Mouse (Mus musculus): ENCODE results near the gene Gdf11. TPM values are rescaled to one million over a fixed set of nuclear protein-coding genes. Genes with fewer than 3 reads are reported as not detected.
A peak's percentile ranks its signal among the peaks of the same experiment; 100 is the strongest.

Gdf11 gene
- polyA plus RNA-seq, 1 experiment from 2014 or later, result 11.5 TPM

GRCm38 (mm10) chr10:128929638-128930378 lies 38.3 kb upstream of the Gdf11 start:
- 64% methylated on average over 7 of the region's 7 CpGs for WGBS
- H3K4me3 ChIP-seq, result no peak overlapping the region
- peaks cover 66% of the 10 kb centered on the region for H3K27me3 ChIP-seq
- ATAC-seq (ENCODE audit: low FRiP score), result no peak
- H3K4me2 ChIP-seq (replicated peaks), result no peak overlapping the region
- no peak overlapping the region for H3K9ac ChIP-seq
- H3K27ac ChIP-seq, result no peak overlapping the region
- H3K9me3 ChIP-seq (replicated peaks), result no peaks in the 10 kb centered on the region
- H3K36me3 ChIP-seq, result no peaks in the 10 kb centered on the region
- peaks cover 12% of the 10 kb centered on the region for H3K4me1 ChIP-seq

DNA sequence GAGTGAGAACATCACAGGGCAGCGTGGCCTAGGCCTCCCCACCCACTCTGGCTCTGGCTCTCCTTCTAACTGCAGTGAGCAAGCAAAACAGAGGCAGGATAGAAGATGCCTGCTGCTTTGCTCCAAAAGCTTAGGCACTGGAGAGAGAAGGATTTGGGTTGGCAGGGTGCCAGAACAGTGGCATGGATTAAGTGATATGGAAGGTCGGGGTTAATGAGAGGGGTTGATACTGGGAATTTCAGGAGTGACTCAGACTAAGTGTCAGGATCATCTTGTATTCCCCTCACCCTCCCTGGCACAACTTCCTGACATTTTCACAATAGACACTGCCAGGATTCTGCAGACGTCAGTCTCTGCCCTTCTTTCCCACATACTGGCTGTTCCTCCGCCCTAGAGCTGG lies 36.8 kb upstream of the Gdf11 start:
- Histone ChIP-seq H3K27me3 (peaks cover 52% of the 10 kb centered on the region), H3K4me2 (replicated peaks) (no peak overlapping the region), H3K9ac (no peak overlapping the region), H3K4me3 (no peak overlapping the region), H3K36me3 (no peaks in the 10 kb centered on the region), H3K9me3 (replicated peaks) (no peaks in the 10 kb centered on the region), H3K27ac (no peak overlapping the region), H3K4me1 (peaks cover 7% of the 10 kb centered on the region)
- ATAC-seq (ENCODE audit: low FRiP score), result no peak
- 41% methylated on average over 4 of the region's 4 CpGs for WGBS

DNA sequence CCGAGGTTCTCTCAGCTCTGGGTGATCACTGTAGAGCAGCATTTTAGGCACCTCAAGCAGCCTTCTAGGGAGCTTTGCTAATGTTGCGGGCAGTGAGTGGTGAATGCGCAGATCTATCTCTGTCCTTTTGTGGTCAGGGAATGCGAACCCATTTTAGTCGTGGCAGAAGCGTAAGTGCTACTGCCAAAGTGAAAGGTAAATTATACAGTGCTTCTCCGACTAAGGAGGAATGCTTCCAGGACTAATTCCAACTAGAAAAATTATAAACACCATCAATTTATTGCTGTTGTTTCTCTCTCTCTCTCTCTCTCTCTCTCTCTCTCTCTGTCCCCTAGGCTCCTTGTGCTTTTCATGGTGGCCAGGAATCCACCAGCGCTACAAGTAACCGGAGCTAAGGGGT lies 32.4 kb upstream of the Gdf11 start, which contains the start of gene Bloc1s1:
Gene Bloc1s1, minus strand, starts transcription at position 101 of the 400 bp plus-strand sequence.
- Histone ChIP-seq H3K27ac (peak within 1 kb of the TSS; percentile 92), H3K4me1 (peaks cover 36% of the 10 kb centered on the region), H3K9ac (peak within 1 kb of the TSS; percentile 80), H3K36me3 (peaks cover 5% of the 10 kb centered on the region; the same call in 1 of the 2 replicates), H3K9me3 (replicated peaks) (no peaks in the 10 kb centered on the region), H3K4me2 (replicated peaks) (peak within 1 kb of the TSS; percentile 74), H3K27me3 (peaks cover 14% of the 10 kb centered on the region), H3K4me3 (peak within 1 kb of the TSS; percentile 80)
- no peak for ATAC-seq (ENCODE audit: low FRiP score)
- 69% methylated on average over 9 of the region's 9 CpGs for WGBS

DNA sequence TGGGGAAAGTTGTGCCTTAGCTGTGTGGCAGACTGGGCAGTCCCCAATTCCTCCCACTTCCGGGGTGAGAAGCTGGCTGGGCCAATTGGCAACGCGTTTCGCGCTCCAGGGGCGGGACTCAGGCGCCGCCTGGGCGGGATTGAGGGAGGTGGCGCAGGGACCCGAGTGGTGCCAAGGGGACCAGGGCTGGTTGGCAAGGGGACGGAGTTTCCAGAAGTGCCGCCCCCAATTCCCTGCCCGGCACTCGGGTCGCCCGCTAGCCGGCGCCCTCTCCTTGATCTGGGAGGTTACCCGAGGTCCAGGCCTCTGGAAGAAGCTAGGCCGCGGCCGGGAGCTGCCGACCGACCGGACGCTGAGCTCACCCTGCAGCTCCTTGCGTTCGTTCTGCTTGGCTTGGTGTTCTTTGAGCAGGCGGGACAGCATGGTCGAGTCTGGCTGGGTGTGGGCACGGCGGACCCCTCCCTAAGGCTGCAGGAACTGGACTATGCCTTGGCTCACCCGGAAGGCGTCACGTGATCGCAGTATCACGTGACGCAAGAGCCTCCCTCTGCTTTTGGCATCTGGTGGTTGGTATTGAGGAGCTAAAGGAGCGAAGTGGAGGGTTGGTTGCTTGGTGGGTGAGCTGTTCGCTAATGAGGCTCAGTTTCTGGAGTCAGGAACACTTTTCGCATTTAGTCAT lies 31.6 kb upstream of the Gdf11 start:
- WGBS, result under 1% methylated on average over 42 of the region's 42 CpGs
- ATAC-seq (ENCODE audit: low FRiP score), result peak; percentile 98
- peak overlapping the region; percentile 80 for H3K9ac ChIP-seq
- H3K9me3 ChIP-seq (replicated peaks), result no peaks in the 10 kb centered on the region
- H3K4me3 ChIP-seq, result peak overlapping the region; percentile 80
- H3K27ac ChIP-seq, result peak overlapping the region; percentile 92
- peaks cover 7% of the 10 kb centered on the region; the same call in 1 of the 2 replicates for H3K27me3 ChIP-seq
- H3K4me1 ChIP-seq, result peaks cover 36% of the 10 kb centered on the region
- peaks cover 5% of the 10 kb centered on the region; the same call in 1 of the 2 replicates for H3K36me3 ChIP-seq
- H3K4me2 ChIP-seq (replicated peaks), result peak overlapping the region; percentile 74

GRCm38 (mm10) chr10:128922822-128923012 lies 31.2 kb upstream of the Gdf11 start, which contains the start of gene Rdh5:
Rdh5 (minus strand) TSS chr10:128922888.
- Histone ChIP-seq H3K4me1 (peaks cover 36% of the 10 kb centered on the region), H3K27ac (peak within 1 kb of the TSS; percentile 92), H3K36me3 (peaks cover 9% of the 10 kb centered on the region), H3K9me3 (replicated peaks) (no peaks in the 10 kb centered on the region), H3K27me3 (peaks cover 3% of the 10 kb centered on the region; the same call in 1 of the 2 replicates), H3K4me2 (replicated peaks) (peak within 1 kb of the TSS; percentile 74), H3K4me3 (peak within 1 kb of the TSS; percentile 80), H3K9ac (peak within 1 kb of the TSS; percentile 80)
- 15% methylated on average over 1 of the region's 1 CpGs for WGBS
- no peak for ATAC-seq (ENCODE audit: low FRiP score)

GRCm38 (mm10) chr10:128921883-128922821 lies 30.6 kb upstream of the Gdf11 start:
- WGBS, result 72% methylated on average over 16 of the region's 16 CpGs
- Histone ChIP-seq H3K9me3 (replicated peaks) (no peaks in the 10 kb centered on the region), H3K27ac (no peak overlapping the region), H3K27me3 (no peaks in the 10 kb centered on the region), H3K4me1 (peaks cover 36% of the 10 kb centered on the region), H3K4me2 (replicated peaks) (peak overlapping the region; percentile 74), H3K9ac (peak overlapping the region; percentile 80), H3K36me3 (peaks cover 14% of the 10 kb centered on the region), H3K4me3 (peak overlapping the region; percentile 80)
- no peak for ATAC-seq (ENCODE audit: low FRiP score)

GRCm38 (mm10) chr10:128921251-128921650 lies 29.7 kb upstream of the Gdf11 start:
- Histone ChIP-seq H3K9me3 (replicated peaks) (no peaks in the 10 kb centered on the region), H3K4me2 (replicated peaks) (no peak overlapping the region), H3K27me3 (no peaks in the 10 kb centered on the region), H3K27ac (no peak overlapping the region), H3K4me1 (peaks cover 36% of the 10 kb centered on the region), H3K4me3 (no peak overlapping the region), H3K36me3 (peaks cover 23% of the 10 kb centered on the region), H3K9ac (no peak overlapping the region)
- ATAC-seq (ENCODE audit: low FRiP score), result no peak
- WGBS, result 53% methylated on average over 1 of the region's 1 CpGs

DNA sequence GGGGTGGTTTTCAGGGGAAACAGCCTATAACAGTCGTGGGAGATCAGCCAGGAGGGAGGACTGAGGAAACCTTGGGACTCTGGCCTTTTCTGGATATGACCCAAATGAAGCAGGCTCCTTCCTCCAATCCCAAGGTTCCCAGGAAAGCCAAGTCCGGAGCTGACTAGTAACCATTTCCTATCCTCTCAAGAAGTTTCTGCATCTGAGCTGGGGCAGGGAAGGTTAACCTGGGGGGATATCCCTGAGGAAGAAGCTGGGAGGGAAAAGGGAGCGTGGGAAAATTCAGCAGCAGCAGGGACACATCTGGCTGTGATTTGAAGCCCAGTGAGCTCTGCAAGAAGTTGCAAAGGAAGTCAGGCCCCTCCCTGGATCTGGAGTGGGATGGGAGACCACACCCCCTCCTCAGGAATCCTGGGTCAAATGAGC lies 29.2 kb upstream of the Gdf11 start:
- WGBS, result 74% methylated on average over 3 of the region's 3 CpGs
- Histone ChIP-seq H3K9ac (no peak overlapping the region), H3K27ac (no peak overlapping the region), H3K4me1 (peaks cover 36% of the 10 kb centered on the region), H3K36me3 (peaks cover 25% of the 10 kb centered on the region), H3K4me3 (no peak overlapping the region), H3K4me2 (replicated peaks) (no peak overlapping the region), H3K9me3 (replicated peaks) (no peaks in the 10 kb centered on the region), H3K27me3 (no peaks in the 10 kb centered on the region)
- ATAC-seq (ENCODE audit: low FRiP score), result no peak

- no peaks in the 10 kb centered on the region for H3K27me3 ChIP-seq
- H3K27ac ChIP-seq, result peak overlapping the region; percentile 57
- peaks cover 25% of the 10 kb centered on the region for H3K36me3 ChIP-seq
- peaks cover 36% of the 10 kb centered on the region for H3K4me1 ChIP-seq
- H3K9me3 ChIP-seq (replicated peaks), result no peaks in the 10 kb centered on the region
- H3K4me3 ChIP-seq, result no peak overlapping the region
- 76% methylated on average over 7 of the region's 7 CpGs for WGBS
- H3K4me2 ChIP-seq (replicated peaks), result no peak overlapping the region
- no peak for ATAC-seq (ENCODE audit: low FRiP score)
- no peak overlapping the region; the same call in 1 of the 2 replicates for H3K9ac ChIP-seq
These were observed 28.4 kb upstream of the Gdf11 start for GRCm38 (mm10) chr10:128919966-128920365.

DNA sequence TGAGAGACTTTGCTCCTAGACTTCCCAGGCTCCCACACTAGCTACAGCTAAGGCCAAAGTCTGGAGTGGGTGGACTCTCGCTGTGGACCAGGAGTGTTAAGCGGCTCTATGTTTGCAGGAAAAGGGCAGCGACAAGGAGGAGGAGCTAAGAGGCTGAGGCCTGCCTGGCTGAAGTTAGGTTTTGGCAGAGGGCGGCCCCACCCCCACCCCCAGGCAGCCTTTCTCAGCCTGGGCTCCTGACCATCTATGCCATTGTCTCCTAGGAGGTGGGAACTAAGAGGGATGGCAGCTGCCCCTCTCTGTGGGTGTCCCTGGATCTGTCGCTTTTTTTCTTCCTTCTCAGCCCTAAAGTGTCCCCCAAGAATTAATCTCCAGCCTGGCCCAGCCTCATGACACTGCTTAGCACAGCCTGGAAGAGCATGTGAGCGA lies 27.7 kb upstream of the Gdf11 start:
- no peak overlapping the region for H3K4me3 ChIP-seq
- H3K4me2 ChIP-seq (replicated peaks), result no peak overlapping the region
- peaks cover 30% of the 10 kb centered on the region for H3K36me3 ChIP-seq
- no peaks in the 10 kb centered on the region for H3K27me3 ChIP-seq
- no peaks in the 10 kb centered on the region for H3K9me3 ChIP-seq (replicated peaks)
- peak overlapping the region; percentile 2 for H3K9ac ChIP-seq
- WGBS, result 12% methylated on average over 6 of the region's 6 CpGs
- peaks cover 36% of the 10 kb centered on the region for H3K4me1 ChIP-seq
- H3K27ac ChIP-seq, result peak overlapping the region; percentile 57
- ATAC-seq (ENCODE audit: low FRiP score), result no peak

DNA sequence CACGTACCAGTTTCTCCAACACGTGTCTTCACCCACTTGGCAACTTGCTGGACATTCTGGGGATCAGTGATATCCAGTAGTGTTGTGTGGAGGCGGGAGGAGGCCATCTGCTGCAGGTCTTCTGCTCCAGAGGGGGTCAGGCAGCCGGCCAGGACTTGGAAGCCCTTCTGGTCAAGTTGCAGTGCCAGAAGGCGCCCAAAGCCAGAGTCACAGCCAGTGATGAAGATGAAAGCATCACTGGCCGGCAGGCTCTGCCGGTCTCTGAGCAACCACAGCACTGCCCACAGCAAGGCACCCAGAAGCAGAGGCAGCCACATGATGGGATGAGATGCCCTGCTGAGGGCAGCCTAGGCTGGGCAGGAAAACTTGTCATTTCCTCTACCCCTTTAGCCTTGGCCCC lies 26.7 kb upstream of the Gdf11 start:
- no peak overlapping the region for H3K9ac ChIP-seq
- peaks cover 34% of the 10 kb centered on the region for H3K4me1 ChIP-seq
- H3K9me3 ChIP-seq (replicated peaks), result no peaks in the 10 kb centered on the region
- ATAC-seq (ENCODE audit: low FRiP score), result no peak
- no peaks in the 10 kb centered on the region for H3K27me3 ChIP-seq
- H3K27ac ChIP-seq, result no peak overlapping the region
- H3K4me2 ChIP-seq (replicated peaks), result no peak overlapping the region
- H3K4me3 ChIP-seq, result no peak overlapping the region
- H3K36me3 ChIP-seq, result peaks cover 34% of the 10 kb centered on the region
- 82% methylated on average over 7 of the region's 7 CpGs for WGBS

- H3K4me1 ChIP-seq, result peaks cover 29% of the 10 kb centered on the region
- H3K27ac ChIP-seq, result no peak overlapping the region
- H3K4me3 ChIP-seq, result no peak overlapping the region
- no peak overlapping the region for H3K4me2 ChIP-seq (replicated peaks)
- no peak overlapping the region for H3K9ac ChIP-seq
- peaks cover 34% of the 10 kb centered on the region for H3K36me3 ChIP-seq
- no peak for ATAC-seq (ENCODE audit: low FRiP score)
- H3K9me3 ChIP-seq (replicated peaks), result no peaks in the 10 kb centered on the region
- H3K27me3 ChIP-seq, result no peaks in the 10 kb centered on the region
- 92% methylated on average over 6 of the region's 6 CpGs for WGBS
These were observed 25.9 kb upstream of the Gdf11 start for GRCm38 (mm10) chr10:128917400-128917799.

Measured in hindbrain, embryonic 12.5 days (tissue).